Mouse (Mus musculus): ENCODE data around the gene Padi2.

- no peak for TF ChIP-seq CTCF (IDR thresholded peaks at IDR 0.05; ENCODE audit: borderline replicate concordance, extremely low read depth, insufficient read depth, insufficient read length)
- no peak for TF ChIP-seq POLR2A (IDR thresholded peaks at IDR 0.05; ENCODE audit: borderline replicate concordance, extremely low read depth, insufficient read depth, insufficient read length, poor library complexity, severe bottlenecking)
Measured at GRCm38 (mm10) chr4:140967386-140968159, 61.4 kb downstream of the Padi2 start.
